Mouse (Mus musculus): Measurements from ENCODE around the gene Mvp. TPM values are rescaled to one million over a fixed set of nuclear protein-coding genes. Genes with fewer than 3 reads are reported as not detected.
A peak's percentile ranks its signal among the peaks of the same experiment; 100 is the strongest.

Mvp gene
- polyA plus RNA-seq, 1 experiment from 2014 or later = 104 TPM

GRCm38 (mm10) chr7:126952646-126953045 lies 61.8 kb downstream of the Mvp start:
- in situ Hi-C loops (cut with MboI; ENCODE audit: low pct_unique_long_range_greater_than_20kb) = loop anchor here (5.0 kb wide), 1 partner anchor 120 kb away; the partner anchor contains the start of gene 4930451I11Rik
- ChIA-PET POLR2A (no interaction called here), CTCF (interaction anchor here (0.7 kb wide), 1 partner anchor 118 kb away, joined by 3 read pairs; no protein-coding TSS in a partner anchor)
- ATAC-seq (no peak), DNase-seq (ENCODE audit: low read depth, low spot score) (no peak)
- no peak for TF ChIP-seq CTCF (IDR thresholded peaks at IDR 0.05)
- H3K27me3 ChIP-seq = peaks cover 24% of the 10 kb centered on the region

- in situ Hi-C loops (cut with MboI; ENCODE audit: low pct_unique_long_range_greater_than_20kb) = loop anchor here (5.0 kb wide), 1 partner anchor 119 kb away; the partner anchor contains the start of gene 4930451I11Rik
- POLR2A ChIA-PET = interaction anchor here (1.0 kb wide), 1 partner anchor 9 kb away, joined by 3 read pairs; no protein-coding TSS in a partner anchor
- peaks cover 24% of the 10 kb centered on the region for H3K27me3 ChIP-seq
- DNase-seq (ENCODE audit: low read depth, low spot score) (no peak), ATAC-seq (no peak)
- no peak for TF ChIP-seq CTCF (IDR thresholded peaks at IDR 0.05)
- CTCF ChIA-PET = interaction anchor here (1.6 kb wide), 1 partner anchor 119 kb away, joined by 4 read pairs; no protein-coding TSS in a partner anchor
Observed at GRCm38 (mm10) chr7:126951741-126952140, 62.7 kb downstream of the Mvp start.

- no peak for TF ChIP-seq CTCF (IDR thresholded peaks at IDR 0.05)
- ChIA-PET POLR2A (interaction anchor here (0.7 to 1.0 kb wide), 3 partner anchors 10 to 133 kb away, joined by 3 read pairs; no protein-coding TSS in a partner anchor), CTCF (interaction anchor here (1.6 kb wide), 1 partner anchor 118 kb away, joined by 4 read pairs; no protein-coding TSS in a partner anchor)
- in situ Hi-C loops (cut with MboI; ENCODE audit: low pct_unique_long_range_greater_than_20kb) = loop anchor here (5.0 kb wide), 1 partner anchor 119 kb away; the partner anchor contains the start of gene 4930451I11Rik
- no peak for DNase-seq (ENCODE audit: low read depth, low spot score)
- H3K27me3 ChIP-seq = peaks cover 24% of the 10 kb centered on the region
- no peak for ATAC-seq
Observed at GRCm38 (mm10) chr7:126950647-126951615, 63.5 kb downstream of the Mvp start.

- peak; percentile 28 for DNase-seq (ENCODE audit: low read depth, low spot score)
- CTCF ChIA-PET = no interaction called here
- POLR2A ChIA-PET = interaction anchor here (0.8 kb wide), 1 partner anchor 11 kb away, joined by 3 read pairs; no protein-coding TSS in a partner anchor
- H3K27me3 ChIP-seq = peaks cover 24% of the 10 kb centered on the region
- TF ChIP-seq CTCF (IDR thresholded peaks at IDR 0.05) = no peak
- in situ Hi-C loops (cut with MboI; ENCODE audit: low pct_unique_long_range_greater_than_20kb) = loop anchor here (5.0 kb wide), 1 partner anchor 118 kb away; the partner anchor contains the start of gene 4930451I11Rik
- ATAC-seq = peak; percentile 67
Observed at GRCm38 (mm10) chr7:126949793-126950646, 64.4 kb downstream of the Mvp start, which contains the start of gene Sez6l2. Sez6l2 (plus strand) TSS chr7:126950563.

GRCm38 (mm10) chr7:126949403-126949792 lies 65.0 kb downstream of the Mvp start, which contains the start of gene Asphd1:
Asphd1 (minus strand) TSS chr7:126949582.
- CTCF ChIA-PET = no interaction called here
- no peak for ATAC-seq
- in situ Hi-C loops (cut with MboI; ENCODE audit: low pct_unique_long_range_greater_than_20kb) = no loop called here

GRCm38 (mm10) chr7:126948626-126949025 lies 65.8 kb downstream of the Mvp start:
- in situ Hi-C loops (cut with MboI; ENCODE audit: low pct_unique_long_range_greater_than_20kb) = no loop called here
- CTCF ChIA-PET = no interaction called here

More at GRCm38 (mm10) chr7:126949403-126949792, 65.0 kb downstream of the Mvp start, which contains the start of gene Asphd1:
- no peak for TF ChIP-seq CTCF (IDR thresholded peaks at IDR 0.05)
- POLR2A ChIA-PET = no interaction called here
- DNase-seq (ENCODE audit: low read depth, low spot score) = no peak
- peaks cover 24% of the 10 kb centered on the region for H3K27me3 ChIP-seq

GRCm38 (mm10) chr7:126946530-126946929 lies 67.9 kb downstream of the Mvp start:
- in situ Hi-C loops (cut with MboI; ENCODE audit: low pct_unique_long_range_greater_than_20kb) = no loop called here
- POLR2A ChIA-PET = no interaction called here
- TF ChIP-seq CTCF (IDR thresholded peaks at IDR 0.05) = no peak
- CTCF ChIA-PET = interaction anchor here (0.8 kb wide), 1 partner anchor 132 kb away, joined by 3 read pairs; no protein-coding TSS in a partner anchor
- DNase-seq (ENCODE audit: low read depth, low spot score) (no peak), ATAC-seq (no peak)
- peaks cover 14% of the 10 kb centered on the region for H3K27me3 ChIP-seq

More at GRCm38 (mm10) chr7:126948626-126949025, 65.8 kb downstream of the Mvp start:
- TF ChIP-seq CTCF (IDR thresholded peaks at IDR 0.05) = no peak
- DNase-seq (ENCODE audit: low read depth, low spot score) = no peak
- ATAC-seq = no peak
- POLR2A ChIA-PET = interaction anchor here (0.6 kb wide), 1 partner anchor 11 kb away, joined by 3 read pairs; no protein-coding TSS in a partner anchor
- H3K27me3 ChIP-seq = peaks cover 24% of the 10 kb centered on the region

- TF ChIP-seq CTCF (IDR thresholded peaks at IDR 0.05) = no peak
- no peak for DNase-seq (ENCODE audit: low read depth, low spot score)
Observed at GRCm38 (mm10) chr7:126941801-126942200, 72.6 kb downstream of the Mvp start.

GRCm38 (mm10) chr7:126941171-126941570 lies 73.2 kb downstream of the Mvp start:
- TF ChIP-seq CTCF (IDR thresholded peaks at IDR 0.05) = no peak
- no peaks in the 10 kb centered on the region for H3K27me3 ChIP-seq
- in situ Hi-C loops (cut with MboI; ENCODE audit: low pct_unique_long_range_greater_than_20kb) = no loop called here
- DNase-seq (ENCODE audit: low read depth, low spot score) (no peak), ATAC-seq (no peak)
- ChIA-PET CTCF (interaction anchor here (0.6 kb wide), 1 partner anchor 157 kb away, joined by 4 read pairs; no protein-coding TSS in a partner anchor), POLR2A (no interaction called here)

More at GRCm38 (mm10) chr7:126941801-126942200, 72.6 kb downstream of the Mvp start:
- CTCF ChIA-PET = no interaction called here
- ATAC-seq = no peak
- H3K27me3 ChIP-seq = no peaks in the 10 kb centered on the region
- in situ Hi-C loops (cut with MboI; ENCODE audit: low pct_unique_long_range_greater_than_20kb) = no loop called here
- POLR2A ChIA-PET = no interaction called here

Other genes with a start within 250 kb of the Mvp start
- gene Gdpd3, start 248.3 kb downstream of the Mvp start, polyA plus RNA-seq (2021) = 3.0 TPM
- 109 TPM for gene Ypel3, start 237.7 kb downstream of the Mvp start, polyA plus RNA-seq (2021)
- 0.49 TPM for gene Tbx6, start 233.1 kb downstream of the Mvp start, polyA plus RNA-seq (2021)
- 94.3 TPM for gene Ppp4c, start 222.1 kb downstream of the Mvp start, polyA plus RNA-seq (2021)
- gene Fam57b, start 217.0 kb downstream of the Mvp start, polyA plus RNA-seq (2021) = 1.3 TPM
- gene 4930451I11Rik, start 183.0 kb downstream of the Mvp start, polyA plus RNA-seq (2021) = not detected
- not detected for gene Doc2a, start 167.2 kb downstream of the Mvp start, polyA plus RNA-seq (2021)
- 58.5 TPM for gene Hirip3, start 152.6 kb downstream of the Mvp start, polyA plus RNA-seq (2021)
- 67.7 TPM for gene Ino80e, start 152.2 kb downstream of the Mvp start, polyA plus RNA-seq (2021)
- 66.0 TPM for gene Taok2, start 129.9 kb downstream of the Mvp start, polyA plus RNA-seq (2021)
- gene Tmem219, start 91.7 kb downstream of the Mvp start, polyA plus RNA-seq (2021) = 48.0 TPM
- gene Kctd13, start 85.7 kb downstream of the Mvp start, polyA plus RNA-seq (2021) = 14.0 TPM
- not detected for gene Asphd1, start 65.0 kb downstream of the Mvp start, polyA plus RNA-seq (2021)
- 0.08 TPM for gene Sez6l2, start 64.1 kb downstream of the Mvp start, polyA plus RNA-seq (2021)
- 143 TPM for gene Cdipt, start 38.7 kb downstream of the Mvp start, polyA plus RNA-seq (2021)
- 1.3 TPM for gene Cdiptos, start 38.5 kb downstream of the Mvp start, polyA plus RNA-seq (2021)
- gene Pagr1b, start 1.9 kb upstream of the Mvp start, polyA plus RNA-seq (2021) = 0.33 TPM
- gene Pagr1a, start 2.7 kb upstream of the Mvp start, polyA plus RNA-seq (2021) = 17.5 TPM
- gene Gm42742, start 6.5 kb upstream of the Mvp start, polyA plus RNA-seq (2021) = 39.5 TPM
- 0.36 TPM for gene Prrt2, start 6.6 kb upstream of the Mvp start, polyA plus RNA-seq (2021)
- gene Maz, start 12.4 kb upstream of the Mvp start, polyA plus RNA-seq (2021) = 139 TPM
- 47.3 TPM for gene Kif22, start 27.9 kb upstream of the Mvp start, polyA plus RNA-seq (2021)
- not detected for gene Zg16, start 72.7 kb upstream of the Mvp start, polyA plus RNA-seq (2021)
- gene AI467606, start 76.7 kb upstream of the Mvp start, polyA plus RNA-seq (2021) = 0.71 TPM
- not detected for gene Qprt, start 107.6 kb upstream of the Mvp start, polyA plus RNA-seq (2021)
- 0.21 TPM for gene Spn, start 123.2 kb upstream of the Mvp start, polyA plus RNA-seq (2021)
- gene Cd2bp2, start 181.4 kb upstream of the Mvp start, polyA plus RNA-seq (2021) = 66.6 TPM
- 51.7 TPM for gene Tbc1d10b, start 193.8 kb upstream of the Mvp start, polyA plus RNA-seq (2021)
- gene Mylpf, start 194.3 kb upstream of the Mvp start, polyA plus RNA-seq (2021) = 6.9 TPM
- 17.7 TPM for gene Zfp553, start 218.4 kb upstream of the Mvp start, polyA plus RNA-seq (2021)
- 2.1 TPM for gene Sept1, start 218.5 kb upstream of the Mvp start, polyA plus RNA-seq (2021)
- gene Zfp771, start 229.7 kb upstream of the Mvp start, polyA plus RNA-seq (2021) = 45.1 TPM
- 30.0 TPM for gene Dctpp1, start 246.1 kb upstream of the Mvp start, polyA plus RNA-seq (2021)